Mouse (Mus musculus): ENCODE results near the gene Dck. TPM values are rescaled to one million over a fixed set of nuclear protein-coding genes. Genes with fewer than 3 reads are reported as not detected.

The Dck gene
- total RNA-seq, 4 experiments from 2014 or later: 1.8 to 2.7 (median 2.4) TPM

DNA sequence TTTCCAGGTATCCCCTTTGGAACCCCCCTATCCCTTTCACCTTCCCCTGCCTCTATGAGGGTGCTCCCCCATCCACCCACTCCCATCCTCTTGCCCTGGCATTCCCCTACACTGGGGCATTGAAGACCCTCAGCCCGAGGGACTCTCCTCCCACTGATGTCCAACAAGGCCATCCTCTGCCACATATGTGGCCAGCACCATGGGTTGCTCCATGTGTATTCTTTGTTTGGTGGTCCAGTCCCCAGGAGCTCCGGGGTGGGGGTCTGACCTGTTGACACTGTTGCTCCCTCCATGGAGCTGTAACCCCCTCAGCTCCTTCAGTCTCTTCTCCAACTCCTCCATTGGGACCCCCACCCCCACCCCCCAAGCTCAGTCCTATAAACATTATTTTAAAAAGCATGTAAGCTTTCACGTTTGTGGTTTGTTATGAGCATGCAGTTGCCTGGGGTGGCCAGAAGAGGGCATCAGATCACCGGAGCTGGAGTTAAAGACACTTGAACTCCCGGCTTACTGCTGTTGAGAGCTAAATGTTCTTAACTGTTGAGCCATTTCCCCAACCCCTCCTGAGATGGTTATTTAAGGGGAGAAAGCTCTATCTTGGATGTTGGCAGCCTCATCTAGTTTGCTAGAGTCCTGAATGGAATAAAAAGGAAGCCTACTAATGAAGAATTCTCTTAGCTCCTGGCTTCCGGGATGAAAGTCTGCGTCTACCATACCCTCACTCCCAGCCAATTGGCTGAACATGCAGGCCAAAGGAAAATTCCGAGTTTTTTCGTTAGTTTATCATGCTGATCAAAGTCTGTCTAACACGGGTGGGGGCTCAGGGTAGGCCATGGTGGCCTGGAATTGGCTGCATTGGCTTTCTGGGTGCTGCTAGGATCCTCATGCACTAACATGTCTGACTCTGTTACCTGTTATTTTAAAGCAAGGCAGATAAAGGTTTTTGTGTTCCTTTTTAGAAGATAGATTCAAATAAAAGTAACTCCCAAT, 26.8 kb downstream of the Dck start:
- peak; percentile 8 for DNase-seq (ENCODE audit: low spot score)

DNA sequence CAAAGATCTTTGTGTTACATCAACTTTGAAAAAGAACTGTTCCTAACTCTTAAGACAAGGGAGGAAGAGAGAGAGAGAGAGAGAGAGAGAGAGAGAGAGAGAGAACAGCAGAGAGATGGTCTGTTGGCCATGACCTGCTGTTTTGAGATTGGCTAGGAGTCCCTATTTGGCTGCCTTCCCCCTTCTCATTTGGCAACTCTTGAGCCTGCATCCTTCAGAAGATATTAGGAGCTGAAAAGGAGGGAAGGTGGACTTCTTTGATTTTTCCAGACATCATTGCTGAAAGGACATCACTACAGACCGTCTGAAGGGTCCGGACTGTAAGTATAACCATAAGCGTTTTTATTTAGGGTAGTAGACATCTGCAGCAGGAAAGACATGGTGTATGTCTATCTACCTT, 28.9 kb downstream of the Dck start:
- DNase-seq (ENCODE audit: low spot score): no peak

- DNase-seq (ENCODE audit: low spot score): no peak
Observed at GRCm38 (mm10) chr5:88795910-88796584, 31.3 kb downstream of the Dck start.

DNA sequence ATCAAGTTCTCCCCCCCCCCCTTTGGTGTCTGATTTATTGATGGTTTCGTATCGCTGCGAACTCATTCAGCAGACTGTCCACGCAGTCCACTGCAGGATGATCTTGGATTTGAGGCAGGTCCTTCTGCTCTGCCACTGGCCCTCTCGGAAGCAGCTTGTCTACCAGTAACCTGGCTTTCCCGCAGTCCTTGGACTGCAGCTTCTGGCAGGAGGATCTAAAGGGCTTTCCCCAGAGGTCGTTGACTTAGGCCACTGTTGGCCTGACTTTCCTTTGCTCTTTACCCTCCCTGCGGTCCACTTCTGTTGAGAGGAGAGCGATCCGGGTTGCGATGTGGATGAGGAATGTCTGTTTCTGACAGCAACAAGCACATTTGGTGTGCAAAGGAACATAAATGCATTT, 31.8 kb downstream of the Dck start:
- DNase-seq (ENCODE audit: low spot score): no peak

DNA sequence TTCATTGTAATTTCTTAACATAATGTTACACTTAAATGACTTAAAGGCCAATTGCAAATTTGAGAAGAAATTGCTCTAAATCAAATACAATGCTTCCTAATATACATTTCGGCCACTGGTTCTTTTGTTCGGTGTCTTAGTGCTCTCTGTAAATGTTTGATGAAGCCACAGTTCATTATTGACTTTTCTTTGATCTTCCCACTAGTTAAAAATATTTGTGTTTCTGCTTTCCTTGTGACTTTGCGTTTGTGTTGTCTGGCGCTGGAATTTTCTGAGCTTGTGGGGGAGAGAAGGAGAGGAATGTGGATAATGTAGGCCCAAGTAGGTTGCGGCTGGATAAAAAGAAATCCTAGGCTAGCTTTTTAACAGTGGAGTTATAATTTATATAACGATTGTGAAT, 32.3 kb downstream of the Dck start:
- no peak for DNase-seq (ENCODE audit: low spot score)

DNA sequence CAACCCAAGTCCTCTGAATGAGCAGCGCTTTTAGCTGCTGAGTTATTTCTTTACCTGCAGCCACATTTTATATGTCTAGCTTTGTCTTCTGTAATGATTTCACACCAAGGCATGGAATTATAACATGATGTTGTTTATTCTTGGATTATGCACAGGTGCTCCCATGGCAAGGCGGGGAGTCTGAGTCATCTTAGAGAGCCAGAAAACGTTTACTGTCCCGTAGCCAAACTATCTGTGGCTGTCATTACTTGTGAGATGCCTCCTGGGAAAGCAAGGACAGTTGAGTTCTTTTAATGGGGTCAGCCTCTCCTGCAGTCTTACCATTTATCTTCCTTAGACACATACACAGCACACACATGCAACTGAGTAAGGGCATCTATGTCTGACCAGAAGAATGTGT, 40.8 kb downstream of the Dck start:
- DNase-seq (ENCODE audit: low spot score): no peak

- no peak for DNase-seq (ENCODE audit: low spot score)
Observed at GRCm38 (mm10) chr5:88806278-88806677, 41.5 kb downstream of the Dck start.

GRCm38 (mm10) chr5:88807342-88807741, 42.5 kb downstream of the Dck start:
- no peak for DNase-seq (ENCODE audit: low spot score)

- no peak for DNase-seq (ENCODE audit: low spot score)
Observed at GRCm38 (mm10) chr5:88813188-88813587, 48.4 kb downstream of the Dck start.

DNA sequence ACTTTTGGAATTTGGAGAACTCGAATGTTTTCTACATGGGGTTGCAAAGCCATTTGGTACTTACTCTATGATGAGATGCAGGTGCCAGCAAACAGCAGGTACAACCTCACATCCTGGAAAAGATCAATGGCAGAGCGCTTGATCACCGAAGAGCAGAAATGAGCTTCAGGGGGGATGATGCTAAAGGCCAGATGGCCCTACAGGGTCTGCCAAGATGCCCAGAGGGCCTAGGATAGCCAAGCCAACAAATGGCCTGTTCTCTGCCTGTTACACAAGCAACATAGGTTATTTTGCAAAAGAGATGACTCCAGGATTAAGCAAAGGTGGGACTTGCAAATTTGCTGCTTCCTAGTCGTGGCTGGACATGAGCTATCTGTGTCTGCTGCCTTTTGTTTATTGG, 49.8 kb downstream of the Dck start:
- DNase-seq (ENCODE audit: low spot score): no peak

GRCm38 (mm10) chr5:88821542-88821941, 56.7 kb downstream of the Dck start:
- no peak for DNase-seq (ENCODE audit: low spot score)

DNA sequence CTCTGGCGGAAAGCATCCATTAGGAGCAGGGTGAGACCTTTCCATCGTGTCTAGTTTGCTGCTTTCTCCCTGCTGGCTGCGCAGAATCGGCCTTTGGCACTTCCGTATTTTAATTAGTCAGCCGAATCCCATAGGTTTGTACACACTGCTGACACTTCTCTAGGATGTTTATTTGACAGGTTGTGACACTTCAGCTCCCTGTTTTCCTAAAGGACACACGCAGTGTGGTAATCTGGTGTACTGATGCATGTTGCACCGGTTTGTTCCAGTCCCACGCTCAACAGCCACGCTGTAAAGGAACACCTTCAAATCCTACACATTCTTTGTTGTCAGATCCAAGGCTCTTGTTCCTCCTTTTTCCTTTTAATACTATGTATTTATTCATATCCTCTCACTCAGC, 60.0 kb downstream of the Dck start:
- DNase-seq (ENCODE audit: low spot score): no peak

DNA sequence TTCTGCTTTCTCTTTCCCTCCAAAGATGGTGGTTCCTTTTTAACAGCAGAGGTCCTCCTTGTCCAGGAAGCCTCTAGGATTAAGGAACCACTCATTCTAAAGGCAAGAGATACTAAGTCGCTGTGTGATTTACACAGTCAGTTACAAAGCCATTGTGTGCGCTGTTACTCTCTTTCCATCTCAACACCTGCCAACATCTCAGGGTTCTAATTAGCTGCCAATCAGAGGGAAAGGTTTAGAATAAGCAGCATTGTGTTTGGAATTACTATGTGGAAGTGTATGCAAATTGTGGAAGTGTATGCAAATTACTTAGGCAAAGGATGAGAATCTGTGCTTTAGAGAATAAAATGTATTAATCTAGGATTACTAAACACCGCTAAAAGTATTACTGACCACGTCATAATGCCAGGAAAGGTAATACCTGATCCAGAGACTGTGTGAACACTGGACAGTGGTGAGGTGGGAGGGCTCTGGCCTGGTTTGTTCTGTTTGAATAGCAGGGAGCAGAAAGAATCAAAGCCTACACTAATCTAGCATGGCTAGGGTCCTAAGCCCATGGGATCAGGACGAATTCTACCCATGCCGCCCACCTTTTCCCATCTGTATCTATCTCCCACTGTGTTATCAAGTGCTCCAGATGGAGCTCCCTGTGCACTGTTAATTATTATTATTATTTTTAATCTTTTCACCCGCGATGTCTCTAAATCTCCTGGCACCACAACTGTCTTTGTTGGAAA, 65.2 kb downstream of the Dck start:
- no peak for DNase-seq (ENCODE audit: low spot score)

DNA sequence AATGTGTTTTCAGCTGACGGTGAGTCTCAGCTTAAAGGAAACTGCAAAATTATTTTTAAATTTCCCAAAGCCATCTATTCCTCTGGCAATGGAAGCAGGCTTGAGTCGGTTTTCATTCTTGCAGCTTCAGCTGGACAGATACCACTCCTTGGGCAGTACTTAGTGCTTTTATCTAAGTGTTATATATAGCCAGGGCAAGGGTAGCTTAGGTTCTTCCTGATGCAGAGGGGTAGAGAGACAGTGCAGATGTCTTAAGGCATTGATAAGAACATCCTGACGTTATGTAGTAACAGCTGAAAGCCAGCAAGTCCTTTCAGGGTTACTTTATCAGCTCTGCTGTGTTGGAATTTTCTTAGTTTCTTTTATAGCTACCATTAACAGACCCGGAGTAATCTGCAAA, 66.1 kb downstream of the Dck start:
- DNase-seq (ENCODE audit: low spot score): no peak

DNA sequence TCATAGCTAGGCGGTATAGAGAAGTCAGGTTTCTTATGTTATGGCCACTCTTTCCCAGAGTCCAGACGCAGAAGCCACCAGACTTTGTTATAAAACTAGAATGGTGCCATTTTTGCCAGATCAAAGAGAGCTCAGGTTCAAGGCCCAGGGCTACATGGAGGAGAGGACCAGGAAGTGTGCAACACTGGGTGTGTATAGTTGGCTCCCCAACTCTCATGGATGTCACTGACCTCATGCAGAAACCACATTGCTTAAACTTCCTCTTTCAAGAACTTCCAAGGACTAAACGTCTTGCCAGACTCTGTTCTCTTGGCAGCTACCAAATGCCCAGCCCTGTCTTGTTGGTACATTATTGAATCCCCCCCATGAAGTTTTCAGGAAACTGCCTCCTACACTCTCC, 67.1 kb downstream of the Dck start:
- DNase-seq (ENCODE audit: low spot score): no peak

Other genes starting within 250 kb of the Dck start
- under 1 TPM in 3 of 4 experiments, not detected in 1; 0.22 to 0.63 (median 0.37) TPM for gene Jchain, start 237.1 kb upstream of the Dck start, total RNA-seq (2022)
- gene Utp3, start 210.5 kb upstream of the Dck start, total RNA-seq (2022): 10 to 100 TPM; 17.8 to 25.6 (median 21.5) TPM
- 10 to 100 TPM; 12.8 to 16.1 (median 14.4) TPM for gene Rufy3, start 200.0 kb upstream of the Dck start, total RNA-seq (2022)
- gene Grsf1, start 88.8 kb upstream of the Dck start, total RNA-seq (2022): 100 to 1,000 TPM; 199 to 220 (median 209) TPM
- 10 to 100 TPM; 17.0 to 25.0 (median 20.9) TPM for gene Mob1b, start 44.1 kb upstream of the Dck start, total RNA-seq (2022)
- 10 to 100 TPM; 34.4 to 37.7 (median 35.1) TPM for gene Slc4a4, start 121.8 kb downstream of the Dck start, total RNA-seq (2022)

Data from heart, adult 8-10 months (tissue).